Mouse (Mus musculus) liver, embryonic 12.5 days (tissue): ENCODE measurements around the gene Ccdc6. TPM values are rescaled to one million over a fixed set of nuclear protein-coding genes. Genes with fewer than 3 reads are reported as not detected.

Experiments used
- ATAC-seq: fragments of 200-750 bp; cut with Nextera tagmentation; 2 replicates; pipeline ENCODE4 v1.8.0; 2017; ENCODE audit warnings: moderate number of reproducible peaks, mild to moderate bottlenecking, moderate library complexity
- H3K27ac ChIP-seq: fragments of 300-500 bp; sonication (generic); 2 replicates; pipeline ENCODE4 v1.5.1; 2016; ENCODE audit warnings: mild to moderate bottlenecking
- H3K27me3 ChIP-seq: fragments of 300-500 bp; sonication (generic); replicated peaks from 2 replicates; pipeline ENCODE4 v1.6.1; 2016; ENCODE audit warnings: mild to moderate bottlenecking, moderate library complexity
- H3K36me3 ChIP-seq: fragments of 300-500 bp; sonication (generic); 2 replicates; pipeline ENCODE4 v1.6.1; 2016; ENCODE audit warnings: mild to moderate bottlenecking, moderate library complexity
- H3K4me1 ChIP-seq: fragments of 300-500 bp; sonication (generic); 2 replicates; pipeline ENCODE4 v1.6.1; 2016
- H3K4me2 ChIP-seq: fragments of 300-500 bp; sonication (generic); 2 replicates; pipeline ENCODE4 v1.6.1; 2016; ENCODE audit warnings: mild to moderate bottlenecking, moderate library complexity
- H3K4me3 ChIP-seq: fragments of 300-500 bp; sonication (generic); 2 replicates; pipeline ENCODE4 v1.5.1; 2016; ENCODE audit warnings: mild to moderate bottlenecking, moderate library complexity
- H3K9ac ChIP-seq: fragments of 300-500 bp; sonication (generic); 2 replicates; pipeline ENCODE4 v1.6.1; 2016; ENCODE audit warnings: mild to moderate bottlenecking, moderate library complexity
- H3K9me3 ChIP-seq: fragments of 300-500 bp; sonication (generic); replicated peaks from 2 replicates; pipeline ENCODE4 v1.6.1; 2016; ENCODE audit warnings: mild to moderate bottlenecking, moderate library complexity
- WGBS: fragments of 180-500 bp; shearing (Covaris S2); methylation state at CpG from one replicate; pipeline ENCODE4 v1.1.7; 2016; ENCODE audit not compliant: insufficient replicate concordance; 5-methylcytosine and 5-hydroxymethylcytosine counted together
- polyA plus RNA-seq: library from polyadenylated mRNA; unstranded; fragments of >200 nt; fragmentation: Nextera tagmentation; extraction: Ambion mirVana; gene quantifications from 2 replicates; pipeline ENCODE4 v1.2.1, GENCODE M21; 2016

The Ccdc6 gene
- 9.5 and 10.2 TPM in 2 replicates for polyA plus RNA-seq

DNA sequence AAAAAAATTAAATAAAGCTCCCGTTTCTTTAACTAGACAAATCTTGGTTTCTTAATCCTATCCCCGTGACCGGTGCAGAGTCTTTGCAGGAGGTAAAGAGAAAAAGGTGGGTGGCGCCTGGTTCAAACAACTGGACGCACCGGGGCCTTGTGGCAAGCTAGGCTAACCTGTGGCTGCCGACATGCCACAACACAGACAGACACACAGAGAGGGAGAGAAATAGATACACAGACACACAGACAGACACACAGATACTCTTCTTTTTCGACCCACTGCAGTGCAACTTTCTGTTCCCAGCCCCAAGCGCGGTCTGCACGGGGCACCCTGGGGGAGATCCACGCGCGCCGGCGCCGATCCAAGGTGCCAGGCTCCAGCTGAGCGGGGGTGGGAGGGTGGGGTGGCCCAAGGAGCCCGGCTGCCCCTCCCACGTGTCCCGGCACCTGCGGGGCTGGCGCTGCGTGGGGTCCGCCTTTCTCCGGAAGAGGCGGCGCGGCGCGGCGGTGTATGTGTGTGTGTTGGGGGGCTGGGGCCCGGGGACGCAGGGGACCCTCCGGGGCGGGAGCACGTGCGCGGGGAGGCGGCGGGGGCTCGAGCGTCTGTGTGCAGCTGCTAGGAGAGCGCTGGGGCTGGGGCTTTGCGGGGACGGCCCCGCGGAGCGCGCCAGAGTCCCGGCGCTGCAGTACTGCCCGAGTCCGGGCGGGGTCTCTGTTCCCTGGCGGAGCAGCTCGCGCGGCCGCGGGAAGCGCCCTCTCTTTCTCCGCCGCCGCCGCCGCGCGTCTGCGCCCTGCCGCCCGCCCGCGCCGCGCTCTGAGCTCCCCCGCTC is at the start of gene Ccdc6:
Gene Ccdc6, plus strand, starts transcription at position 756 of the 823 bp plus-strand sequence.
- under 1% methylated on average over 43 of the region's 77 CpGs for WGBS
- peak; percentile 83 for ATAC-seq
- Histone ChIP-seq H3K27me3 (no peaks in the 10 kb centered on the region), H3K4me3 (peak within 1 kb of the TSS; percentile 77), H3K4me1 (peaks cover 61% of the 10 kb centered on the region), H3K9ac (peak within 1 kb of the TSS; percentile 86), H3K9me3 (no peaks in the 10 kb centered on the region), H3K27ac (peak within 1 kb of the TSS; percentile 84), H3K36me3 (peaks cover 20% of the 10 kb centered on the region), H3K4me2 (peak within 1 kb of the TSS; percentile 98)

DNA sequence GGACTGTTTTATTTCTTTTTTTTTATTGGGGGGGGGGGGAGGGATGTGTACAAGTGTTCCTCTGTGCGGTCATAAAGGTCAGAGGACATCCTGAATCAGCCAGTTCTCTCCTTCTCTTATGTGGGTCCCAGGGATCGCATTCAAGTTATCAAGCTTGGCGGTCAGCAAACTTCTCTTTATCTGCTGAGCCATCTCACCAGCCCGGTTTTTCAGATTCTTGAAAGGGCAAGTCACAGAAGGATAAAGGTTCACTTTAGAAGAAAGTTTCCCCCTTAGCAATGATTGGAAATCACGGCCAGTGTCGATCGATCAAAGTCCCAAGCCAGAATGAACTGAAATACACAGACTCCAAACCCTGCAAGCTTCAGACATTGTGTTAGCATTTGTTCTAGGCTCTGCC is 47.1 kb upstream of the Ccdc6 start:
- peaks cover 11% of the 10 kb centered on the region for H3K9me3 ChIP-seq
- 67% methylated on average over 7 of the region's 7 CpGs for WGBS

DNA sequence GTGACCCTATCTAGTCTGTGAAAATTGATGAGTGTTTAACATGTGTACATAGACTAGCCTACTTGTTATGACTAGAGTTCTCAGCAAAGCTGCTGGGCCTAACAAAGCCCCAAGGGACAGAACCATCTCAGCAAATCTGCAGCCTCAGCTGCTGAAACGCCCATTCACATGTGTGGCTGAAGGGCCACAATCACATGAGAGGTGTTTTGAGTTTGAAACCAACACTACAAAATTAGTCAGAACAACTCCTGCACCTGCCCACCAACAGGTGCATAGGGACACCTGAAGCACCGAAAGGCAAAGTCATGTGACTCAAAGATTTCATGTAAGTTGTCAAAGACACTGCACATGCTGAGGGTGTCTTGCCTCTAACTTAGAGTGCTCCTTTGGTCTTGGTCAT is 41.6 kb upstream of the Ccdc6 start:
- H3K9me3 ChIP-seq = peaks cover 11% of the 10 kb centered on the region
- WGBS = 69% methylated on average over 2 of the region's 2 CpGs

More for the DNA sequence above, 47.1 kb upstream of the Ccdc6 start:
- H3K4me2 ChIP-seq = no peak overlapping the region
- no peak overlapping the region for H3K27ac ChIP-seq
- ATAC-seq = no peak
- no peak overlapping the region for H3K9ac ChIP-seq
- H3K27me3 ChIP-seq = no peaks in the 10 kb centered on the region
- no peak overlapping the region for H3K4me3 ChIP-seq
- H3K4me1 ChIP-seq = no peaks in the 10 kb centered on the region
- H3K36me3 ChIP-seq = no peaks in the 10 kb centered on the region

DNA sequence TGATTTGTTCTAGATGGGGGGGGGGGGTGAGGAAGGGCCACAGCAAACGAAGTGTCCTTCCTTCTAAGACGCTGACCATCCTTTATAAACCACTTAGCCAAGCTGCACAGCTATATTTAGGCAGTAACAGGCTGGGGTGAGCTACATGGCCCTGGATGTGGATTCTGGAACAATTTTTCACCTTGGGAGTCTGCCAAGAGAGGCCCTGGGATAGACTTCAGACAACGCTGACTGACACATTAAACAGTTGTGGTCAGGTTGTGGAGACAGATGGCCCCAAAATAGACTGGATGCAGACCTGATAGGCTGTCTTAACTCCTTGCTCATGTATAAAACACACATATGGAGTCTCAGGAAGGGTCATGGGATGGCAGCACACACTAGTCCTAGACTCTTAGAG is 39.9 kb upstream of the Ccdc6 start:
- no peak for ATAC-seq
- Histone ChIP-seq H3K27me3 (peaks cover 4% of the 10 kb centered on the region; the same call in 1 of the 2 replicates), H3K9me3 (peaks cover 11% of the 10 kb centered on the region), H3K4me1 (no peaks in the 10 kb centered on the region), H3K36me3 (no peaks in the 10 kb centered on the region), H3K4me2 (no peak overlapping the region), H3K4me3 (no peak overlapping the region), H3K9ac (no peak overlapping the region), H3K27ac (no peak overlapping the region)
- 53% methylated on average over 3 of the region's 3 CpGs for WGBS

More for the DNA sequence above, 41.6 kb upstream of the Ccdc6 start:
- H3K27ac ChIP-seq = no peak overlapping the region
- H3K9ac ChIP-seq = no peak overlapping the region
- H3K4me3 ChIP-seq = no peak overlapping the region
- no peak for ATAC-seq
- H3K4me1 ChIP-seq = no peaks in the 10 kb centered on the region
- H3K4me2 ChIP-seq = no peak overlapping the region
- no peaks in the 10 kb centered on the region for H3K36me3 ChIP-seq
- H3K27me3 ChIP-seq = no peaks in the 10 kb centered on the region

DNA sequence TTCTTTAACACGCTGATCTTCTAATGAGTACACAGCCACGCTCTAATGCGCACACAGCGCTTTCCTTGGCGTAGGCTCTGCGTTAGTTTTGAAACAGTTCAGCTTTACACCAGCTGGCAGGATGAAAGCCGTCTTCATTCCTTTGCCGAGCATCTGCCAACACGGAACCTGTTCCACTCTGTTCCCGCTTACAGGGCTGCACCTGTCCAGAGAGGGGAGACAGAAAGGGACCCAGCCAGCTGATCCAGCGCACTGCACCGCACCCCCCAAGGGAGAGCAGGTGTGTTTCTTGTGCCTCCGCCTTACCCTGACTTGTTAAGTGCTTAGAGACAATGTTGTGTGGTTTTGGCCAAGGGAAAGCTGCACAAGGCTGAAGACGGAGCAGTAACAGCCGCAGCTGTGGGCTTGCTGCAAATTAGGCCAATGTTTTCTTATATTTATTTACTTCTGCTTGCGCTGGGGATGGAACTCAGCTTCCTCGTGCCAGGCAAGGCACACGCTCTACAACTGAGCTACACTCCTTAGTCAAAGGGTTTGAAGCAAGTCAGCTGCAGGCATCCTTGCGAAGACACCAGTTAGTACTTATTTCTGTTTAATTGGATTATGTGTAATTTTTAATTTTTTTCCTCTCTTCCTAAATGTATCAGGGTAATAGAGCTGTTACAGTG is 36.8 kb upstream of the Ccdc6 start:
- Histone ChIP-seq H3K4me3 (no peak overlapping the region), H3K9me3 (no peaks in the 10 kb centered on the region), H3K27me3 (peaks cover 4% of the 10 kb centered on the region; the same call in 1 of the 2 replicates), H3K36me3 (no peaks in the 10 kb centered on the region), H3K9ac (no peak overlapping the region), H3K4me1 (no peaks in the 10 kb centered on the region), H3K27ac (no peak overlapping the region), H3K4me2 (no peak overlapping the region)
- 67% methylated on average over 19 of the region's 19 CpGs for WGBS
- no peak for ATAC-seq

DNA sequence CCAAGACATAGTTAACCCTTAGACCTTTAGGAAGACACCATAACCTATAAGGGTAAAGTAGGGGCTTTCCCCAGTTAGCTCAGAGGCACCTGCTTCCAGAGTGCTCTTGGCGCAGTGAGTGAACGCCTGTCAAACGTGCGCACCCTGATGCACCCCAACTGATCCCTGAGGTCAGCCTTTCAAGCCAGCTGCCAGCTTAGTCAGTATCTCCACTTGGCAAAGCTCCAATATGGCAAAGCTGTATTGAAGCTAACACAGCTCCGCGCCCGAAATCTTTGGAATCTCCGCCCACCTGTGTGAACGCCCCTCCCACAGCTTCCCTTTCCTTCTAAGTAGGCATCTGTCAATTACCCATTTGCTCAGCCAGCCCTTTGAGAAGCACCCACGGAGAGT is 36.2 kb upstream of the Ccdc6 start:
- Histone ChIP-seq H3K27ac (no peak overlapping the region), H3K4me3 (no peak overlapping the region), H3K36me3 (no peaks in the 10 kb centered on the region), H3K27me3 (peaks cover 4% of the 10 kb centered on the region; the same call in 1 of the 2 replicates), H3K4me1 (no peaks in the 10 kb centered on the region), H3K4me2 (no peak overlapping the region), H3K9ac (no peak overlapping the region), H3K9me3 (no peaks in the 10 kb centered on the region)
- WGBS = 32% methylated on average over 10 of the region's 10 CpGs
- no peak for ATAC-seq

DNA sequence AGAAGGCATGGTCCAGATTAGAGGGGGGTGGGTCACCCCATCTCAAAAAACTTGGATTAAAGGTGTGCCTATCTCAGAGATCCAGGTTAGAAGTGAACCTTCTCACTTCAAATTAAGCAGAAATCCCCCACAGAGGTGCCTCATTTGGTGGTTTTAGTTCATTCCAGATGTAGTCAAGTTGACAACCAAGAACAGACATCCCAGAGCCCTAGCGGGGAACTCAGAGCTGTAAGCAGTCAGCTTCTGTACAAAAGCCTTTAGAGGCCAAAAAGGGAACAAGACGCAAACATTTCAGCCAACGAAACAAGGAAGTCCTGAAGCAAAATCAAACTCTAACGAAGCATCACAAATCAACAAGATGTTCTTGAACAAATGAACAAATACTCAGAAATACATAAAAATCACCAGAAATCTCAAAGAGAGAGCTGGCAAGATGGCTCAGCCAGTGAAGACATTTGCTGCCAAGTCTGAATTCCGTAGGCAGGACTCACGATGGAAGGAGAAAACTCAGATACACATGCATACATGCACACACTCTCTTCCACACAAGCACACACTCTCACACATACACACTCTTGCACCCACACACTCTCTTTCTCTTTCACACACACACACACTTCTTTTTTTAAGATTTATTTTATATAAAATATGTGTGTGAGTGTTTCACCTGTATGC is 32.9 kb upstream of the Ccdc6 start:
- 78% methylated on average over 6 of the region's 6 CpGs for WGBS
- Histone ChIP-seq H3K9ac (no peak overlapping the region), H3K4me3 (no peak overlapping the region), H3K27me3 (peaks cover 11% of the 10 kb centered on the region; the same call in 1 of the 2 replicates), H3K9me3 (no peaks in the 10 kb centered on the region), H3K36me3 (no peaks in the 10 kb centered on the region), H3K4me1 (no peaks in the 10 kb centered on the region), H3K4me2 (no peak overlapping the region), H3K27ac (no peak overlapping the region)
- no peak for ATAC-seq

DNA sequence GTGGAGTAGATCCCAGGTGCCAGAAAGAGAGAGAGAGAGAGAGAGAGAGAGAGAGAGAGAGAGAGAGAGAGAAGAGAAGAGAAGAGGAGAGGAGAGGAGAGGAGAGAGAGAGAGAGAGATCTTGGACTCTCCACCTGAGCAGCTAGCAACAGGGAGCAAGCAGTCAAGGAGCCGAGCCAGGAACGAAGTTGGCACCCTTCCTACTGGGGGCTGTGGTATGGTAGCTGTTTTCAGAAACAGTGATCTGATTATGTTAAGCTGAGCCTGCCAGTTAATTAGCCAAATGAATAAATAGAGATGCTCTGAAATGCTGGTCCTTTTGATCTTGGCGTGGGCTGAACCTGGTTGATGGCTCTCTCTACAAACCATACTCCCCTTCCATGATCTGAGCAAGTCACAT is 31.7 kb upstream of the Ccdc6 start:
- no peaks in the 10 kb centered on the region for H3K4me1 ChIP-seq
- no peak overlapping the region for H3K27ac ChIP-seq
- no peaks in the 10 kb centered on the region for H3K36me3 ChIP-seq
- H3K4me3 ChIP-seq = no peak overlapping the region
- no peak overlapping the region for H3K9ac ChIP-seq
- 62% methylated on average over 3 of the region's 3 CpGs for WGBS
- no peaks in the 10 kb centered on the region for H3K9me3 ChIP-seq
- ATAC-seq = no peak
- H3K27me3 ChIP-seq = peaks cover 11% of the 10 kb centered on the region; the same call in 1 of the 2 replicates
- H3K4me2 ChIP-seq = no peak overlapping the region

DNA sequence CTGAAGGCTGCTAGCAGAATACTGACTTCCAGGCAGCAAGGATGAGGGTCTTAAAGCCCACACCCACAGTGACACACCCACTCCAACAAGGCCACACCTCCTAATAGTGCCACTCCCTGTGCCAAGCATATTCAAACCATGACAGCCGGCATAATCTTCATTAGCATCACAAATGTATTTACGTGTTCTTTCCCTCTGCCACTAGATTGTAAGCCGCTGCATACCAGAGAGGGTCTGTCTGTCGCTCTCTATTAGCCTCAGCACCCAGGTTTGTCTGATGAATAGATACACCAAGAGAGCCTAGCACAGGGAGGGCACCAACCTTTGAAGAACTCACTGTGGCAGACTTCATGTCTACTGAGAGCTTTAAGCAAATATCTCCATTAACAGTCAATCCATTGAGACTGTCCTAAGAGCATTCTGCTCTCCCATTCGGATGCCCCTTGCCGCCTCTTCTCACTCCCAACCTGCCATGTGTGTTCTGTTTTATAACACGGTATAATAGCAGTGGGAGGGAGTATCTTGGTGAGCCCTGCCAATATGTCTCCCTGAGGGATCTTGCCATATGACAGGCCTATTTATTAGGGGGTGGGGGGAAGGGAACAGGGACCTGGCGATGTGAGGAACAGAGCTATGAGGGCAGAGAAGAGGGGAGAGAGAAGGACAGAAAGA is 30.3 kb upstream of the Ccdc6 start:
- Histone ChIP-seq H3K4me1 (no peaks in the 10 kb centered on the region), H3K36me3 (no peaks in the 10 kb centered on the region), H3K27ac (no peak overlapping the region), H3K9ac (no peak overlapping the region), H3K27me3 (peaks cover 7% of the 10 kb centered on the region; the same call in 1 of the 2 replicates), H3K4me2 (no peak overlapping the region), H3K4me3 (no peak overlapping the region), H3K9me3 (peaks cover 3% of the 10 kb centered on the region; the same call in 1 of the 2 replicates)
- WGBS = 53% methylated on average over 8 of the region's 8 CpGs
- ATAC-seq = no peak

DNA sequence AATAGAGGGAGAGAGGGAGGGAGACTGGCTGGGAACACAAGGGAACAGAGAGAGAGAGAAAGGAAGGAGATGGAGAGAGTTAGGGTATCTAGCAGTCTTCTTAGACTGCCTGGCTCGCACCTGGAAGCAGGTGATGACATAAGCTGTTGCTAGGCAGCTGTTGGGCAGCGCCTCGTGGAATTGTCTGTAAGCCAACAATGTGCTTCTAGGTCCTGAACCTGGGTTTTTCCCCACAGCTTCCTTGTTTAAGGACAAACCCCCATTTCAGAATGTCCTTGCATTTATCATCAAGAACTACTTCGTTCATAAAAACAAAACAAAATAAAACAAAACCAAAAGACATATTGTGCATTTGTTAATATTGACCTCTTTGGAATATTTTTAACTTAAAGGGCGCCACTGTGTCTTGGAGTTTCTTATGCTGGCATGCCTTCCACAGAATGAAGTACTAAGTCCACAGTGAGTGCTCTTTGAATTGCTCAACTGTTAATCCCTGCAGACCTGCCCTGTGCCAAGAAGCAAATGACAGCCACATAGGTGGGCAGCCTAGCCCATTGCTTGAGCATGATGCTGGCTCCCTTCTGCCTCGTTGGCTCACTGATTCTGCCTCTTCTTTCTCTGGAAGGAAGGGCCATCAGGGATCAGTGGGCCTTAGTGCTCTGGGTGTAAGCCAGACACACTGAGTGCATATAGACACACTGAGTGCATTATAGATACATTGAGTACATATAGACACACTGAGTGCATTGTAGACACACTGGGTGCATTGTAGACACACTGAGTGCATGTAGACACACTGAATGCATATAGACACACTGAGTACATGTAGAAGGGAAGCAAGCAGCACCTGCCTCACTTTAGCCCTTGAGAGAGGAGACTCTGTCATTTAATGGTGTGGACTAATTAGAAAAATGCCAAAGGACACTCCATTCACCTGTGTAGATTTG is 29.5 kb upstream of the Ccdc6 start:
- no peaks in the 10 kb centered on the region for H3K4me1 ChIP-seq
- H3K4me3 ChIP-seq = no peak overlapping the region
- H3K9me3 ChIP-seq = peaks cover 3% of the 10 kb centered on the region; the same call in 1 of the 2 replicates
- H3K9ac ChIP-seq = no peak overlapping the region
- H3K4me2 ChIP-seq = no peak overlapping the region
- no peaks in the 10 kb centered on the region for H3K36me3 ChIP-seq
- H3K27ac ChIP-seq = no peak overlapping the region
- ATAC-seq = no peak
- peaks cover 7% of the 10 kb centered on the region; the same call in 1 of the 2 replicates for H3K27me3 ChIP-seq
- 40% methylated on average over 6 of the region's 6 CpGs for WGBS

DNA sequence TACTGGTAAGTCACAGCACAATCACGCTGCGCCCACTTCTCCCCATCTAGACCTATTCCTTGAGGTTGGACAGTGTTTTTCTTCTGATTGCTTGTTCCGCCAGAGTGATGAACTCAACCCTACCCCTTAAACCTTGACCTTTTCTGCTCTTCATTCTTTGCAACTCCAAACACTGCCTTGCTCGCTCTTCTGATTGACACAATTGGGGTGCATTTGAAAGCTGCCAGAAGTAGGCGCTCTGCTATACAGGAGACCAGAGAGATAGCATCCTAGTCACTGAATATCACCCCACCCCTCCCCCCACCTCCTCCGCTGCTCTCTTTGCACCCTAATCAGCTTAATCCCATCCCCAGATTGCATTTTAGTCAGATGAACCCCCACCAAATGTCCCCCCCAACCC is 27.6 kb upstream of the Ccdc6 start:
- H3K4me1 ChIP-seq = no peaks in the 10 kb centered on the region

More for the DNA sequence above, 27.6 kb upstream of the Ccdc6 start:
- Histone ChIP-seq H3K9ac (no peak overlapping the region), H3K27me3 (peaks cover 7% of the 10 kb centered on the region; the same call in 1 of the 2 replicates), H3K4me2 (no peak overlapping the region), H3K27ac (no peak overlapping the region), H3K36me3 (no peaks in the 10 kb centered on the region), H3K4me3 (no peak overlapping the region), H3K9me3 (peaks cover 3% of the 10 kb centered on the region; the same call in 1 of the 2 replicates)
- no peak for ATAC-seq
- 45% methylated on average over 6 of the region's 6 CpGs for WGBS
